Mouse (Mus musculus): ENCODE measurements around the gene Fancc. TPM values are rescaled to one million over a fixed set of nuclear protein-coding genes. Genes with fewer than 3 reads are reported as not detected.
A peak's percentile ranks its signal among the peaks of the same experiment; 100 is the strongest.

Gene Fancc
- polyA plus RNA-seq, 1 experiment from 2014 or later = 12.8 TPM

DNA sequence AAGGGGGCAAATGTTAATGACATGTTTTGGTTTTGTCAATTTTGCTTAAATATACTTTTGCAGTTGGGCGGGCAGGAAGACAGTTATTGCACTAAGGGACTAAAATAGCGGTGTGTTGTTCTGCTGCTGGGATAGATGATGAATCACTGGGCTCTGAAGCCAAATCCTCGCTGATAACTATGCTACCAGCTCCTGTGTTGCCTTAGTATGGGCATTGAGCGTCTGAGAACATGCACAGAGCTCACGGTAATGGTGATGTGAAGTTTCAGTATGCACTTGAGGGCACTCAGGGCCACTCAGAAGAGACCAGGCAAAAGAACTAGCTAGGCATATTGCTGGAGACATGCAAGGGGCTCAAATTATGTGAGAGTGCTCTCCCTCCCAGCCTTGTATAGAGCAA is 256.2 kb downstream of the Fancc start:
- Histone ChIP-seq H3K36me3 (no peaks in the 10 kb centered on the region), H3K4me2 (peak overlapping the region; percentile 77), H3K27ac (peak overlapping the region; percentile 99), H3K27me3 (no peaks in the 10 kb centered on the region), H3K9ac (peak overlapping the region; percentile 95), H3K9me3 (replicated peaks) (no peaks in the 10 kb centered on the region), H3K4me1 (replicated peaks) (peaks cover 45% of the 10 kb centered on the region), H3K4me3 (peak overlapping the region; percentile 92)
- peak; percentile 28 for ATAC-seq (replicated peaks; ENCODE audit: insufficient number of reproducible peaks, insufficient read depth, low FRiP score, low read depth)
- WGBS = 11% methylated on average over 5 of the region's 5 CpGs

DNA sequence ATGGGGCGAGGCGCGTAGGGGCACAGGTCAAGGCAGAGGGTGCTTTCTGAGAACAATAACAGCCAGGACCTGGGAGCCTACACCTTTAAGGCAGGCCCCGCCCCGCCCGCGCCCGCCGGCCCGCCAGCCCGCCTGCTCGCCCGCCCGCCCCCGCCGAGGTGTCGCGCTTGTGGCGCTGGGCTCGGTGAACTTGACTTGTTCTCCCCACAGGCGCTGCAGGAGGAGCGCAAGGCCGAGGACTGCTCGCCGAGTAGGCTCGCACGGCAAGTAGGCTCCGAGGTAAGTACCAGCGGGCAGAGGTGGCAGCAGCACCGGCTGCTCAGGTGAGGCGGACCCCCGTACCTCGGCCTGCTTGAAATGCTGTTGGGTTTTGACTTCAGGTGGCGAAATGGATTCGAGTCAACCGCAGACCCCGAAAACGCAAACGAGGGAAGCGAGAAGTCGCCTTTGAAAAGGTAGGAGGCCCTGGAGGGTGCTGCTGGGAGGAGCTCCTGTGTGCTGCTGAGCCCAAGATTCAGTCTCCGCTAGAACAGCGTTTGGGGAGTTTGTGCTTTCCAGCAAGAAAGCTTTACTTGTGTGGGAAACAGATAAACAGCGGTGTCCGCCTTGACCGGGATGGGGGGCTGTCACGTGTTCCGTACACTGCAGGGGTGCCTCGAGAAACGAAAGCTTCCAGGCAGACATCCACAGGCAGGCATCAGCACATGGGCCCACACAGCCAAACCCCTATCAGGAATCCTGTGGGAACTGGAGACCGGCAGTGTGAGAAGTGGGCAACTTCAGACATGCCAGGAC is 257.0 kb downstream of the Fancc start:
- H3K27ac ChIP-seq = peak overlapping the region; percentile 99
- peak overlapping the region; percentile 77 for H3K4me2 ChIP-seq
- H3K27me3 ChIP-seq = no peaks in the 10 kb centered on the region
- peak overlapping the region; percentile 92 for H3K4me3 ChIP-seq
- WGBS = under 1% methylated on average over 51 of the region's 51 CpGs
- ATAC-seq (replicated peaks; ENCODE audit: insufficient number of reproducible peaks, insufficient read depth, low FRiP score, low read depth) = peak; percentile 74
- H3K9me3 ChIP-seq (replicated peaks) = no peaks in the 10 kb centered on the region
- peaks cover 38% of the 10 kb centered on the region for H3K4me1 ChIP-seq (replicated peaks)
- no peaks in the 10 kb centered on the region for H3K36me3 ChIP-seq
- H3K9ac ChIP-seq = peak overlapping the region; percentile 95

DNA sequence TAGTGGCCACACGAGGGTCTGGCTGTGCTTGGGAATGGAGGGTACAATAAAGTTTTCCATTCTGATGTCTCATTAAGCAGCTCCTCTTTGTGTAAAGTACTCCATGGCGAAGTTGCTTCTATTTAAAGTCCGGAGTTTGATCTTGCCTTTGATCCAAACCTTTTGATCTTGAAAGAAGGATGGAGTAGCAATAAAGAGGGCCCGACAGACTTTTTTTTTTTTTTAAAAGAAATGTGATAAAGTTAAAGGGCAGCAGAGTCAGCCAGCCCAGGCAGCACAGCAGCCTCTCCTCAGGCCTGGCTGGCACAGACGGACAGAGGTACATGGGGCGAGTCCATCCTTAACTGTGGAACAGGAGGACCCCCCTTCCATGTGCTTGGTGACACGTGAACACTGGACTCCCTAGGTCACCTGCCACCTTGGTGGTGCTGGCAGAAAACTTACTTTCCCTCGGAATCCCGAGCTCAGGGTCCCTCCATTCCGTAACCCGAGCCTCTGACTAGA is 257.7 kb downstream of the Fancc start:
- Histone ChIP-seq H3K4me3 (peak overlapping the region; percentile 92), H3K9me3 (replicated peaks) (no peaks in the 10 kb centered on the region), H3K27ac (peak overlapping the region; percentile 99), H3K27me3 (no peaks in the 10 kb centered on the region), H3K9ac (peak overlapping the region; percentile 95), H3K4me2 (peak overlapping the region; percentile 77), H3K36me3 (no peaks in the 10 kb centered on the region), H3K4me1 (replicated peaks) (peaks cover 32% of the 10 kb centered on the region)
- peak; percentile 45 for ATAC-seq (replicated peaks; ENCODE audit: insufficient number of reproducible peaks, insufficient read depth, low FRiP score, low read depth)
- WGBS = 8% methylated on average over 11 of the region's 11 CpGs

DNA sequence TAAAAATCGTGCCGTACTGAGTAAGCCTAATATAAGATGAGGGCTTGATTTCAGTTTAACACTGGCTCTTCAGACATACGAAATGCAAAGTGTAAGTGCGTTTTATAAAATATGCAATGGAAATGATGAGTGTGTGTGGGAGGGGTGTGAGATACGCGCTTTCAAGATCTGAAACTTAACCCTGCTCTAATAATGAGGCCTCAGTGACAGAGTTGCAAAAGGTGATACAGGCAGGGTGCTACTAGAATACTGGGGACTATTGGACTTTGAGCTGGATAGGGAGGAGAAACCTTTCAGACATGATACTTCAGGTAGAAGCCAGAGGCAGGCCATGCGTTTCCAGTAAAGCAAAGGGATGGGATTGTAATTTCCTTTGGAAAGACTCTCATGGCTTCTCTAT is 259.0 kb downstream of the Fancc start:
- Histone ChIP-seq H3K4me2 (no peak overlapping the region), H3K4me3 (no peak overlapping the region)

DNA sequence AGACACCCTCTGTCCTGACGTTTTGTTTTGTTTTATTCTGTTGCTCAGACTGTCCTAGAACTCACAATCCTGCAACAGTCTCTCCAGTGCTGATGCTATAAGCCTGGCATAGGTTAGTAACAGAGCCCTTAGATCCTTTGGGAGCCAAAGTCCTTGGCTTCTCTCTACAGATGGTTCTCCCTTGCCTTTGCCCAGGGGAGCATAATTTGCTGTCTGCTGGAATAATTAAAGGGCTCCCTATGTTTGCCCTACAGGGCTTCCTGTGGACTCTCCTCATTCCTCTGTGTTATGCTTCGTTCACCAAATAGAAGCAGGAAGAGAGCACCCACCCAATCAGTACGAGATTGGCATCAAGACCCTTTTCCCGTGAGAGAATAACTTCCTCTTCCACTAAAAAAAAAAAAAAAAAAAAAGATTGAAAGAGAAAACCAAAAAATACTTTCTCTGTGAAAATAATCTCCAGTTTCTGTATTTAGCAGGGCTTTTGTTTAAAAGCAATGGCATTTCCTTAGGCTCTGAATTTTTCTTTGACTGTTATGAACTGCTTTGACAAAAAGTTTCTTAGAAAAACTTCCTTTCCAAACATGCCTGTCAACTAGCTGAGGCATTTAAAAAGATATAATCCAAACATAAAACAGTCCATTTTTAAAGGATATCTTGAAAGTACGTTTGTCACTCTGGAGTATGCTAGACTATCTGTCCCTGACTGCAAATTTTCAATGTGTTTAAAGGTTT is 260.8 kb downstream of the Fancc start:
- WGBS = 43% methylated on average over 5 of the region's 5 CpGs
- H3K4me1 ChIP-seq (replicated peaks) = peaks cover 18% of the 10 kb centered on the region
- H3K4me3 ChIP-seq = no peak overlapping the region

More for the DNA sequence above, 259.0 kb downstream of the Fancc start:
- H3K27ac ChIP-seq = no peak overlapping the region
- H3K27me3 ChIP-seq = no peaks in the 10 kb centered on the region
- H3K9me3 ChIP-seq (replicated peaks) = no peaks in the 10 kb centered on the region
- ATAC-seq (replicated peaks; ENCODE audit: insufficient number of reproducible peaks, insufficient read depth, low FRiP score, low read depth) = no peak
- H3K9ac ChIP-seq = no peak overlapping the region
- peaks cover 28% of the 10 kb centered on the region for H3K4me1 ChIP-seq (replicated peaks)
- WGBS = 87% methylated on average over 7 of the region's 7 CpGs
- no peaks in the 10 kb centered on the region for H3K36me3 ChIP-seq

DNA sequence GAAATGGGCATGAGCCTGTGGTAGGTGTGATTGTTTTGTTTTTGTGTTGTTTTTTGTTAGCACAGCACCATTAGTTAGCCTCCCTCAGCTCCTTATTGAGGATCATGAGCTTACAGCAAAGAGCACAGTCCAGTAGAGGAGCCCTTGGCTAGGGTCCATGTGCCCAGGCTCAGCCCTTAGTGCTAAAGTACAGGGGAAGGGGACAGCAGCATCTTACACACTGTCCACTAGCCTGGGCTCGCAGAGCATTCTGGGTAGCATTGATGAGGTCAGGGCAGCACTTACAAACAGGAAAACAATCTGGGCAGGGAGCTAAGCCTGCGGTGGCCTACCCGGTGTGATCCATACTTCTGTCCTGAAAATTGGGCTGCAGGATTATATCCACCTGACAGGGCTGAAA is 261.5 kb downstream of the Fancc start:
- H3K9me3 ChIP-seq (replicated peaks) = no peaks in the 10 kb centered on the region
- 82% methylated on average over 3 of the region's 3 CpGs for WGBS
- no peak overlapping the region for H3K4me2 ChIP-seq
- no peak overlapping the region for H3K9ac ChIP-seq
- H3K36me3 ChIP-seq = no peaks in the 10 kb centered on the region
- peaks cover 24% of the 10 kb centered on the region for H3K4me1 ChIP-seq (replicated peaks)
- no peak overlapping the region for H3K4me3 ChIP-seq
- no peak for ATAC-seq (replicated peaks; ENCODE audit: insufficient number of reproducible peaks, insufficient read depth, low FRiP score, low read depth)
- H3K27me3 ChIP-seq = no peaks in the 10 kb centered on the region
- H3K27ac ChIP-seq = no peak overlapping the region; the same call in 1 of the 2 replicates

More for the DNA sequence above, 260.8 kb downstream of the Fancc start:
- Histone ChIP-seq H3K4me2 (no peak overlapping the region), H3K27ac (peak overlapping the region; percentile 42), H3K36me3 (no peaks in the 10 kb centered on the region), H3K27me3 (no peaks in the 10 kb centered on the region), H3K9me3 (replicated peaks) (no peaks in the 10 kb centered on the region), H3K9ac (no peak overlapping the region)
- ATAC-seq (replicated peaks; ENCODE audit: insufficient number of reproducible peaks, insufficient read depth, low FRiP score, low read depth) = no peak

MicroRNAs within 50 kb of the gene (microRNA counts, 519-probe panel; counts per million panel counts)
- microRNA mmu-miR-23b = 3,484 counts per million, percentile 85 among the panel's probes with 10 or more counts
- 3,345 counts per million, percentile 82 among the panel's probes with 10 or more counts for microRNA mmu-miR-24
- microRNA mmu-miR-27b = 2,631 counts per million, percentile 59 among the panel's probes with 10 or more counts

Small RNA genes lying within 50 kb of the gene (microRNA-seq; reads per million reads assigned to microRNA genes)
- gene Mir23b (24,576 reads per million, percentile 98 among the genes with 10 or more reads in this experiment), gene Mir24-1 (not detected), gene Mir27b (1,692 reads per million, percentile 81 among the genes with 10 or more reads in this experiment), gene Mir3074-1 (not detected)

Other genes with a start within 250 kb of the Fancc start
- 5.4 and 8.0 TPM in 2 replicates for gene Ptch1, start 76.3 kb upstream of the Fancc start, polyA plus RNA-seq (2015; fragmentation: Nextera tagmentation; extraction: Ambion mirVana)